Mouse (Mus musculus) myocyte (in vitro differentiated cells): ENCODE data around the gene Stk33.

Source experiments
- CEBPB ChIP-seq: IDR thresholded peaks from 2 replicates; pipeline ENCODE4 v1.6.1; 2011; ENCODE audit warnings: mild to moderate bottlenecking, moderate library complexity; ENCODE audit not compliant: poor library complexity, insufficient read depth, severe bottlenecking
- E2F4 ChIP-seq: IDR thresholded peaks from one replicate; pipeline ENCODE4 v1.6.1; 2011; ENCODE audit warnings: mild to moderate bottlenecking, control low read depth, moderate library complexity; ENCODE audit not compliant: insufficient read depth
- MAX ChIP-seq: IDR thresholded peaks from one replicate; pipeline ENCODE4 v1.6.1; 2011; ENCODE audit warnings: low read depth, mild to moderate bottlenecking, control low read depth
- POLR2A ChIP-seq: IDR thresholded peaks from one replicate; pipeline ENCODE4 v1.6.1; 2011; ENCODE audit warnings: low read depth, mild to moderate bottlenecking, control low read depth, moderate library complexity; ENCODE audit not compliant: insufficient read length
- POLR2AphosphoS2 ChIP-seq: IDR thresholded peaks from one replicate; pipeline ENCODE4 v1.6.1; 2011; ENCODE audit warnings: low read depth, control low read depth; ENCODE audit not compliant: insufficient read length
- TCF12 ChIP-seq: IDR thresholded peaks from one replicate; pipeline ENCODE4 v1.6.1; 2011; ENCODE audit warnings: mild to moderate bottlenecking, control low read depth; ENCODE audit not compliant: poor library complexity, insufficient read depth, severe bottlenecking
- USF1 ChIP-seq: IDR thresholded peaks from one replicate; pipeline ENCODE4 v1.6.1; 2011; ENCODE audit warnings: low read depth, mild to moderate bottlenecking, control low read depth, moderate library complexity

DNA sequence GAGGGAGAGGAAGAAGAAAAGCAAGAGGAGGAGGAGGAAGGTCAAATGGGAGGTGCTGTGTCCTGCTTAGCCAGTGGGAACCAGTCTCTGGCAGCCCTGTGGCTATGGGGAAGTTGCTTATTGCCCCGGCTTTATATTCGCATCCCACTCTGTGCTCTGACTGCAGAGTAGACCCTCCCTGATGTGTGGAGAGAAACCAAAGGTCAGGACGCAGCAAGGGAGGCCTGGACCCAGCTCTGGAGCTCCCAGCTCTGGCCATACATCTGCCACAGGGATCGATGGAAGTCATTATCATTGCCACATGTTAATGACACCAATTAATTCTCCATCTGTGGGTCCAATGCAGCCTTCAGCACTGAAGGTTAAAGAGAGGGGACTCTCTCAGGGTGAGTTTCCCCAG is 171.5 kb downstream of the Stk33 start:
- TF ChIP-seq POLR2A (no peak), TCF12 (no peak), USF1 (no peak), MAX (no peak), E2F4 (no peak), CEBPB (no peak), POLR2AphosphoS2 (no peak)
